Mouse (Mus musculus) CD4-positive helper T cell, adult 2 months (primary cell): ENCODE data around the gene Fbxl17.

Experiments used
- DNase-seq: peaks from one replicate; pipeline ENCODE4 v3.0.0-alpha.2; 2012; ENCODE audit warnings: low read depth, missing footprints, low spot score

Fbxl17 gene

DNA sequence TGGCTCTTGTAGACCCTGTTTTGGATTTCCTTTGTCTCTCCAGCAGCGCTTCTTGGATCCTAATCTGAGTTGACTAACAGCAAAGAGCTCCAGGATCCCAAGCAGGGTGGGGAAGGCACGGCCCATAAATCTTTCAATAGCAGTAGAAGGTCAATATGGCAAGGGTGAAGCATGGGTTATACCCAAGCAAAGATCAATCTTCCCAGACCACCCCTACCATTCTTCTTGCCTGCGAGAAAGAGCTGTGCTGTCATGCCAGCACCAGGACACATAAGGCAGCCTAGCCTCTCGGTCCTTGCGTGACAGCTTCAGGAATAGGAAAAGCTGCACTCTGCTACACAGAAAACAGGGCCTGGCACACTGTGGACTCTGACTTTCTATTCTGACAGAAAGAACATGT is 279.0 kb downstream of the Fbxl17 start:
- DNase-seq: no peak

DNA sequence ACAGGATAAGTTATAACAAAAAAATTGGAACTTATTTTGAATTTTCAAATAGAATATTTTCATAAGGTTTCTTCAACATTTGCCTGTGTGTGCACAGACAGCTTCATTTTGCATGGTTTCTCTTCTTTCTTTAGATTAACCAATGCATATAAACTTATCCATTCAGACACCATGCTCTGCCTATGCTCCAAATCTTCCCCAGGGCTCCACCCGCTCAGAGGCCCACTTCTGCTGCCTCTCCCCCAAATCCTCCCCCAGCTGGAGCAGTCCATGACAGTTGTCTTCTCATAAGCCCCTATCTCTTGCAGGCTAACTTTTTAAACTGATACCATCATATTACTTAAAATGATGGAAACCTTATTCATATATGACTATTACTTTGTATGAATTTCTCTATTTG is 282.8 kb downstream of the Fbxl17 start:
- DNase-seq: no peak

DNA sequence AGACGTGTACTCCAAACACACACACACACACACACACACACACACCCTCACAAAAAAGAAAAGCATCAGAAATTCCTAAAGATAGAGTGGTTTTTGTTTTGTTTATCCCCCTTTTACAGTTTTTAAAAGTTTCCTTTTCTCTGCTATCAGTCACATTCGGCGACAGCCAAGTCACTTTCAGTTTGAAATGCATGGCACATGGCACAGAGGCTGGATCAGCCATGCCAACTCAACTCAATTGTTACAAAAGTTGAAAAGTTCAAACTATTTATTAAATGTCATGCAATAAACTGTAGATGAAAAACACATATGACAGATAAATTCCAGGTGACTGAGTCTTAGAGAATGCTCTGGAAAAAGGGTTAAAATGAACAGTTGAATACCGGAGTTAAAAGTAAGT is 287.8 kb downstream of the Fbxl17 start:
- DNase-seq: no peak

GRCm38 (mm10) chr17:63209151-63209550 is 290.7 kb downstream of the Fbxl17 start:
- DNase-seq: no peak

DNA sequence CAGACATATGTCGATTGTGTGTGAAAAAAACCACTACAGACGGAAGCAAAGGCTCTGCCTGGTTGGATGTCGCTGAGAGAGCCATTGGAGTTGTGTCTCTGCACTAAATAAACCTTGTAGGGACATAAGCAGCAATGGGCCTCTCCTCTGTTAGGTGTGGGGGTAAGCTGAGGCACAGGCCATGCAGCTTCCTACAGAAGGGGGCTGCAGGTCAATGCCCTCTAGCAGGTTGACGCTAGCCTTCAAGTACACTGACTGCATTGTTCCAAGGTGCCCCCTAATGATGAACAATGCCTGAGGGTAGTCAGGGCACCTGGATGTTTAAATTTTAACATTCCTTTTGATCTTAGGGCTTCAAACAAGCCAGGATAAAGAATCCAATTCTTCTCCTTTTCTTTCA is 291.5 kb downstream of the Fbxl17 start:
- DNase-seq: no peak

- no peak for DNase-seq
Observed at GRCm38 (mm10) chr17:63207714-63208113, 292.1 kb downstream of the Fbxl17 start.

- no peak for DNase-seq
Observed at GRCm38 (mm10) chr17:63205316-63205715, 294.5 kb downstream of the Fbxl17 start.

- no peak for DNase-seq
Observed at GRCm38 (mm10) chr17:63203582-63204190, 296.1 kb downstream of the Fbxl17 start.

- no peak for DNase-seq
Observed at GRCm38 (mm10) chr17:63198703-63199102, 301.1 kb downstream of the Fbxl17 start.

DNA sequence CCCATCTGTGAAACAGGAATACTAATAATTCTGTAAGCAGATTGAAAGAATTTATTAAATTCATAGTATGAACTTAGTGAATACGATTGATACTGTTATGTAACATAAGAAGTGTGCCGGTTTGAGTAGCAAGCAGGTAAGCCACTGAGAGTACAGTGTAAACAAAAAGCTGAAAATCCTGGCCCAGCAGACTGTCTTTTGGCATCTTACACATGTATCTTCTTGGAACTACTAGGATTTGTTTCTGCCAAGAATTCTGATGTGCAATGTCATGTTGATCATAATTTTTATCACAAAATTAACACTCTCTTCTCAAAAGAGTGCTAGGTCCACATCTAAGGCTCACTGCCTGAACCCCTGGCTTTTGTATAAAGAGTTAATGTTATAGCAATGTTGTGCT is 304.3 kb downstream of the Fbxl17 start:
- no peak for DNase-seq

- DNase-seq: no peak
Observed at GRCm38 (mm10) chr17:63193196-63193595, 306.6 kb downstream of the Fbxl17 start.

- no peak for DNase-seq
Observed at GRCm38 (mm10) chr17:63191345-63191744, 308.5 kb downstream of the Fbxl17 start.

DNA sequence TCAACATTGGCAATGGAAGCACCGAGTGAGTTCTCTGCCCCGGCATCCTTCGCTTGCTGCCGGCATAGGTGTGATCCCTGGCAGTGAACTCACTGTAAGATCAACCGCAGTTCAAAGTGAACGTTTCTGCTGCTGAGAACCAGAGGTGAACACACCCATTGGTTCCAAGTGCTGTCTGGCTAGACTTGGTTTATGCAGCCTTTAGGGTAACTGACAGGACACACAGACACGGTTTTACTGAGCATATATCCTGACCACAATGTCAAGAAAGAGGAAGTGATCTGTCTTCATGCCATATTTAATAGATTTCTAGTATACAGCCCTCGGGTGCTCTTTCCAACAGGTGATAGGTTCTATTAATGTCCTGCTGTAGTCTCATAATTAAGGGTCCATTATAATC is 310.5 kb downstream of the Fbxl17 start:
- no peak for DNase-seq

DNA sequence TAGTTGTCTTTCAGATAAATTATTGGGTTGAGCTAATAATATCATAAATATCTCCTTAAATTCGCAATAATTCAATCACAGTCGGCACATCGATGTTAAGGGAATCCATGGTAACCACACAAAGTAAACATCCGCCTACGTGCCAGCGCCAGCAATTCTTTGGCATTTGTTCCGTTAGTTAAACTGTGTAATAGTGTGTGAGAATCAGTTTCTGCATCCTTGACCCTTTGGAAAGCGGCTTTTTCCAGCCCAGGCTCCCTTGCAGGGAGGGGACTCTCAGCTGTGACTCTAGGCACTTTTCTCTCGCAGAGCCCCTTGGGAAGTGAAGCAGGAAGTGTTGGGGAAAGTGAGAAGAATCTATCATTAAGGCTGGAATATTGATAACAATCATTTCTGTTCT is 314.3 kb downstream of the Fbxl17 start:
- DNase-seq: no peak

- DNase-seq: no peak
Observed at GRCm38 (mm10) chr17:63184844-63185504, 314.8 kb downstream of the Fbxl17 start.

DNA sequence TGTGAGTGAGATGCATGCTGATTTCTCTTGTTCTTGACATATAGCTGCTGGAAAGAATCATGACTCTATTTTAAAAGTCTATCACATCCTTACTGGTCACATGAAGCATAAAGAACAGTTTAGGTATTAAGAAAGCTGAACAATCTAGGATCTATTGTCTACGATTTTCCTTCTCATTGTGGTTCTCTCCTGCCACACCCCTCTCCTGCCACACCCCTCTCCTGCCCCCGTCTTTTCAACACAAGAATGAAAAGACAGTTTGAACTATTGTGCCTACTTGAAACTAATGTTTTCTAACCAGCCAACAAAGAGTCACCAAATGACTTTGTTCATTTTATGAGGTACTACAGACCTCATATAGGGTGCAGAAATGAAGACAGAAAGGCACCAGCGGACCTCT is 316.4 kb downstream of the Fbxl17 start:
- DNase-seq: no peak

- no peak for DNase-seq
Observed at GRCm38 (mm10) chr17:63181661-63182060, 318.2 kb downstream of the Fbxl17 start.

DNA sequence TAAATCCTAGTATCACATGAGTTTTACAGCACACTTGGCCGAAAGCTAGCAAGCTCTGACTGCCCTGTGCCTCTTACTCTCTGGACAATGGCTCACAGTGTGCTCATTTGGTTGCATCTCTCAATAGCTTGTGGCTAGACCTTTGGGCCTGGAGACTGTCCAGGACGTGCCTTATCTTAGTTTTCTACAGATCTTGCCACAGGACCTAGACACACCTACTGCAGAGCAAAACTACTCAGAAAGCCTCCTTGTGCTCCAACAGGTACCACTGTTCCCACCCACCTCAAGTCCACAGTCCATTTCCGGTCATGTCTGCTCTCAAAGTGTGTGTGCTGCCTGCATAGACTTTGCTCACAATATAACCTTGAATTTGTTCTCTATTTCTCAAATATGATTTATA is 319.8 kb downstream of the Fbxl17 start:
- DNase-seq: no peak

DNA sequence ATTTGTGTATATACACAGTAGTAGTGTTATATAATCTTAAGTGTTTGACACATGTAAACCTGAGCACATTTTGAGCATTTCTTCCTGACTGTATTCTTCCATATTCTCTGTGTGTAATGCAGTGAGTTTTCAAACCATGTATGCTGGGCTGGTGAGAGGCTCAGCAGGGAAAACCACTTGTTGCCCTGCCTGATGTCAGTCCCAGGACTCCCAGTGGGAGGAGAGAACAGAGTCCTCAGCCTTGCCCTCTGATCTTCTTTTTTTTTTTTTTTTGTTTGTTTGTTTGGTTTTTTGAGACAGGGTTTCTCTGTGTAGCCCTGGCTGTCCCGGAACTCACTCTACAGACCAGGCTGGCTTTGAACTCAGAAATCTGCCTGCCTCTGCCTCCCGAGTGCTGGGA is 321.5 kb downstream of the Fbxl17 start:
- no peak for DNase-seq

GRCm38 (mm10) chr17:63176411-63176810 is 323.4 kb downstream of the Fbxl17 start:
- no peak for DNase-seq

- no peak for DNase-seq
Observed at GRCm38 (mm10) chr17:63172697-63173096, 327.1 kb downstream of the Fbxl17 start.

DNA sequence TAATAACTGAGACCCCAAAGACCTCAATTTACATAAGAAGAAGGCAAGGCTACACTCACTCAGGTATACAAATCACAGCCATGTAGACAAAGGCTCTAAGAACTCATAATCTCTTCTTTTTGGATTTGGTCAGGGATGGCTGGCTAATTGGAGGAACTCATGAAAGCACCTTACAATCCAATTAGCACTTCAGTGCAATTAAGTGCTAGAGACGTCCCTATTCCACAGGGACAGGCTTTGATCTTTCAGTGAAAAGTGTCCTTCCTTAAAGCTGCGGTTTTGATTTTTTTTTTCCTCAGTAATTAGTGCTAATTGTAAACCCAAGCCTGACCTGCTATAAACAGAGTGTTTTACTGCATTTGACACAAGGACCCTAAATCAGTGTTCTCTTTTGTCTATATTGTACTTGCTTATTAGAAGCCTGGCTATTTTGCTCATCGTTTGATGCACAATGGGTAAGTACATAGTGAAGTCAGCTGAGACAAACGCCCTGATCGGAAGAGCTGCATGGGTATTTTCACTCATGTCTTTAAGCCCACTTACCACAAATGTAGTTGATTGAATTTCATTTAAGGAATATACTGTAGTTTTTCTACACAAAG is 327.8 kb downstream of the Fbxl17 start:
- DNase-seq: no peak

DNA sequence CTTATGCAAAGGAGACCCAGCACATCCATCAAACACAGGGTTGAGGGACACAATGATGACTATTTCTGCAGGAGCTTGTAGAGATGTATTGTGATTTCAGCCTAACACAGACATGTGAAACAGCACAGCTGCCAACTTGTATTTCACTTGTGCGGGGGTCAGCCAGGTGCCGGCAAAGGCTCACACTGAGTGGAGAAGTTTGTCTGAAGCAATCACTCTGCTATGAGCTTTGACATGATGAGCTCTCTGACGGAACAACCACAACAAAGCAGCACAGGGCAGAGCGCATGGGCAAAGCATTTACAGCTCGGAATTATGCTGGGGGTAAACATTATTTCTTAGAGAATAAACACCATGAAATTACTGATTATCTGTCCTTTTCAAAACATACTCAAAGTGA is 328.6 kb downstream of the Fbxl17 start:
- DNase-seq: no peak
